Comparison of ENCODE assay signal across 23 mouse cellular contexts in the genomic region with DNA sequence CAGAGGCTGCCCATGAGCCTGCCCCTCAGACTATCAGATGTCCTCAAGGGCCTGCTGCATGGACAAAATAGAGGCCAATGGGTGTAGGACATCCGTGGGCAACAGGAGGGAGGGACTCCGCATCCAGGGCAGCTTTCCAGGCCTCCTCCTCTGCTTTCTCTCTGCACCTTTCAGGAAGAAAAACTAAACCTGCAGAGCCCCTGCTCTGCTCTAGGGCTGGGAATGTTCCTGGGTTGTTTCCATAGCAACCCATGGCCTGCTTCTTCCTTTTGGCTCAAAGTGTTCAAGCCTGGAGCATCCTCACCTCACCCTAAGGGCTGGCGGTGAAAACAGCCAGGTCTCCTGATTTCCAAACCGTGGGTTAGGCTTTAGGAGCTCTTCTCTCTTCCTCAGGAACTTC.
A peak's percentile ranks its signal among the peaks of the same experiment; 100 is the strongest.
DNase-seq lines count a peak whose midpoint lies in the region; ATAC-seq lines count a peak whose summit lies in the region.
"Had no signal": no experiment of that assay in that cellular context is flagged by ENCODE, and none has a peak within 500 bp of the region (broad histone marks: within the 10 kb centered on the region; RNA-seq: fewer than 3 reads in every experiment).

No protein-coding gene starts in this region.

- H3K9me3 ChIP-seq in forebrain, embryonic 13.5 days (replicated peaks) = no peaks in the 10 kb centered on the region
- H3K9me3 ChIP-seq in forebrain, embryonic 16.5 days (ENCODE audit: control insufficient read depth, low read length) = no peaks in the 10 kb centered on the region
- no peaks in the 10 kb centered on the region for H3K9me3 ChIP-seq in hindbrain, embryonic 15.5 days
- no peaks in the 10 kb centered on the region for H3K9me3 ChIP-seq in hindbrain, embryonic 14.5 days (ENCODE audit: control insufficient read depth, low read length)
- H3K9me3 ChIP-seq: heart, embryonic 13.5 days; limb, embryonic 13.5 days; liver, embryonic 13.5 days; lung, embryonic 15.5 days; midbrain, embryonic 12.5 days had no signal

- no peak for ATAC-seq in forebrain, embryonic 13.5 days
- no peak for ATAC-seq in forebrain, embryonic 16.5 days
- no peak for ATAC-seq in hindbrain, embryonic 15.5 days (ENCODE audit: low FRiP score, low read depth)
- no peak for ATAC-seq in hindbrain, embryonic 14.5 days (ENCODE audit: low FRiP score)
- ATAC-seq: intestine, embryonic 16.5 days had no signal

- H3K27ac ChIP-seq in forebrain, embryonic 13.5 days = no peak overlapping the region; the same call in 1 of the 2 replicates
- H3K27ac ChIP-seq in forebrain, embryonic 16.5 days (ENCODE audit: low read length) = no peak overlapping the region
- 0 out of 2 replicates have a peak overlapping the region, but pooled peaks have one; percentile 32 for H3K27ac ChIP-seq in hindbrain, embryonic 15.5 days (replicated peaks)
- no peak overlapping the region for H3K27ac ChIP-seq in hindbrain, embryonic 14.5 days
- H3K27ac ChIP-seq: heart, embryonic 13.5 days; limb, embryonic 13.5 days; liver, embryonic 13.5 days; lung, embryonic 15.5 days; midbrain, embryonic 12.5 days had no signal

- H3K4me3 ChIP-seq in forebrain, embryonic 13.5 days = no peak overlapping the region
- no peak overlapping the region for H3K4me3 ChIP-seq in forebrain, embryonic 16.5 days (replicated peaks; ENCODE audit: low read length)
- no peak overlapping the region for H3K4me3 ChIP-seq in hindbrain, embryonic 15.5 days
- no peak overlapping the region for H3K4me3 ChIP-seq in hindbrain, embryonic 14.5 days (replicated peaks; ENCODE audit: low read length)
- H3K4me3 ChIP-seq: heart, embryonic 13.5 days; limb, embryonic 13.5 days; liver, embryonic 13.5 days; lung, embryonic 15.5 days; midbrain, embryonic 12.5 days had no signal

- no peaks in the 10 kb centered on the region for H3K36me3 ChIP-seq in forebrain, embryonic 13.5 days (ENCODE audit: poor library complexity, severe bottlenecking)
- H3K36me3 ChIP-seq in forebrain, embryonic 16.5 days (ENCODE audit: control insufficient read depth, insufficient read depth) = no peaks in the 10 kb centered on the region
- no peaks in the 10 kb centered on the region for H3K36me3 ChIP-seq in hindbrain, embryonic 15.5 days
- H3K36me3 ChIP-seq in hindbrain, embryonic 14.5 days (replicated peaks; ENCODE audit: control insufficient read depth, insufficient read depth) = no peaks in the 10 kb centered on the region
- H3K36me3 ChIP-seq: G1E; heart, embryonic 13.5 days; limb, embryonic 13.5 days; liver, embryonic 13.5 days; lung, embryonic 15.5 days; midbrain, embryonic 12.5 days had no signal

- no peak for DNase-seq in hindbrain, embryonic 14.5 days (ENCODE audit: low spot score)
- peak; percentile 34 for DNase-seq in right cerebral cortex, adult 18-20 months
- no peak for DNase-seq in right cerebral cortex, postnatal 10 days (ENCODE audit: low spot score in 2 of 2)
- DNase-seq in embryo, embryonic 10 days (ENCODE audit: low spot score) = no peak
- DNase-seq: adrenal gland, postnatal 14 days; cerebellum, adult 11-12 months; heart, adult 18-20 months; heart, postnatal 36 days; kidney, postnatal 36 days; layer of hippocampus, adult 9-11 months; liver, embryonic 13.5 days; lung, postnatal 4 days; spleen, adult 18-20 months; thymus, postnatal 36 days had no signal

- WGBS in forebrain, embryonic 13.5 days = 70% methylated on average over 4 of the region's 4 CpGs
- WGBS in forebrain, embryonic 16.5 days = 55% methylated on average over 4 of the region's 4 CpGs
- 50% methylated on average over 4 of the region's 4 CpGs for WGBS in hindbrain, embryonic 15.5 days
- 58% methylated on average over 4 of the region's 4 CpGs for WGBS in hindbrain, embryonic 14.5 days

- H3K9ac ChIP-seq in forebrain, embryonic 13.5 days = peak overlapping the region; percentile 34; the same call in 1 of the 2 replicates
- H3K9ac ChIP-seq in forebrain, embryonic 16.5 days (replicated peaks; ENCODE audit: low read depth, low read length) = no peak overlapping the region
- no peak overlapping the region for H3K9ac ChIP-seq in hindbrain, embryonic 15.5 days
- no peak overlapping the region for H3K9ac ChIP-seq in hindbrain, embryonic 14.5 days
- H3K9ac ChIP-seq: heart, embryonic 13.5 days; limb, embryonic 13.5 days; liver, embryonic 13.5 days; lung, embryonic 15.5 days; midbrain, embryonic 12.5 days had no signal

- H3K27me3 ChIP-seq in forebrain, embryonic 13.5 days = no peaks in the 10 kb centered on the region
- no peaks in the 10 kb centered on the region for H3K27me3 ChIP-seq in forebrain, embryonic 16.5 days (replicated peaks; ENCODE audit: control insufficient read depth, insufficient read depth, low read length)
- H3K27me3 ChIP-seq in hindbrain, embryonic 15.5 days = no peaks in the 10 kb centered on the region
- no peaks in the 10 kb centered on the region for H3K27me3 ChIP-seq in hindbrain, embryonic 14.5 days (ENCODE audit: control insufficient read depth, insufficient read depth, low read length)
- H3K27me3 ChIP-seq: liver, embryonic 13.5 days; lung, embryonic 15.5 days had no signal

- H3K4me1 ChIP-seq in forebrain, embryonic 13.5 days = peaks cover 31% of the 10 kb centered on the region
- H3K4me1 ChIP-seq in forebrain, embryonic 16.5 days (replicated peaks; ENCODE audit: control insufficient read depth, insufficient read depth, low read length) = peaks cover 19% of the 10 kb centered on the region
- H3K4me1 ChIP-seq in hindbrain, embryonic 15.5 days (replicated peaks) = peaks cover 50% of the 10 kb centered on the region
- peaks cover 44% of the 10 kb centered on the region for H3K4me1 ChIP-seq in hindbrain, embryonic 14.5 days (replicated peaks; ENCODE audit: control insufficient read depth, insufficient read depth, low read length)
- H3K4me1 ChIP-seq: liver, embryonic 13.5 days; lung, embryonic 15.5 days had no signal

- H3K4me2 ChIP-seq in forebrain, embryonic 13.5 days = no peak overlapping the region
- H3K4me2 ChIP-seq in forebrain, embryonic 16.5 days (ENCODE audit: low read length) = no peak overlapping the region
- no peak overlapping the region for H3K4me2 ChIP-seq in hindbrain, embryonic 15.5 days
- no peak overlapping the region for H3K4me2 ChIP-seq in hindbrain, embryonic 14.5 days (replicated peaks)
- H3K4me2 ChIP-seq: heart, embryonic 13.5 days; limb, embryonic 13.5 days; liver, embryonic 13.5 days; lung, embryonic 15.5 days; midbrain, embryonic 12.5 days had no signal
